Mouse (Mus musculus) thymus, adult 2 months (tissue): ENCODE results near the gene Slc35a1.

ENCODE experiments used
- CTCF ChIP-seq: fragments of 200-500 bp; IDR thresholded peaks from 2 replicates; pipeline ENCODE4 v1.5.1; 2012; ENCODE audit warnings: mild to moderate bottlenecking, control low read depth, low read length, moderate library complexity, borderline replicate concordance; ENCODE audit not compliant: control insufficient read depth, poor library complexity, insufficient read depth; ENCODE audit errors: extremely low read depth
- POLR2A ChIP-seq: fragments of 200-500 bp; IDR thresholded peaks from 2 replicates; pipeline ENCODE4 v1.6.1; 2012; ENCODE audit warnings: mild to moderate bottlenecking, low read length, control low read depth, moderate library complexity; ENCODE audit not compliant: control insufficient read depth, poor library complexity, insufficient read depth; ENCODE audit errors: extremely low read depth

GRCm38 (mm10) chr4:34703029-34703428 is 15.8 kb upstream of the Slc35a1 start:
- TF ChIP-seq CTCF (no peak), POLR2A (no peak)
